Mouse (Mus musculus) forebrain, embryonic 14.5 days (tissue): ENCODE measurements around the gene Rtn4rl1. TPM values are rescaled to one million over a fixed set of nuclear protein-coding genes. Genes with fewer than 3 reads are reported as not detected.
A peak's percentile ranks its signal among the peaks of the same experiment; 100 is the strongest.

ENCODE experiments used
- ATAC-seq: fragments of 200-750 bp; cut with Nextera tagmentation; 2 replicates; pipeline ENCODE4 v1.8.0; 2017; ENCODE audit warnings: mild to moderate bottlenecking, moderate library complexity
- DNase-seq: peaks from one replicate; pipeline ENCODE4 v3.0.0-alpha.2; 2015; ENCODE audit warnings: low spot score
- H3K27ac ChIP-seq: fragments of 300-500 bp; sonication (generic); 2 replicates; pipeline ENCODE4 v1.5.1; 2014; ENCODE audit warnings: low read depth, mild to moderate bottlenecking, control low read depth, low read length, moderate library complexity
- H3K27me3 ChIP-seq: fragments of 300-500 bp; sonication (generic); replicated peaks from 2 replicates; pipeline ENCODE4 v1.6.1; 2014; ENCODE audit warnings: low read length, control low read depth, mixed read lengths; ENCODE audit not compliant: control insufficient read depth, insufficient read depth
- H3K36me3 ChIP-seq: fragments of 300-500 bp; sonication (generic); 2 replicates; pipeline ENCODE4 v1.6.1; 2014; ENCODE audit warnings: low read length, control low read depth; ENCODE audit not compliant: control insufficient read depth, insufficient read depth
- H3K4me1 ChIP-seq: fragments of 300-500 bp; sonication (generic); 2 replicates; pipeline ENCODE4 v1.6.1; 2014; ENCODE audit warnings: antibody characterized with exemption, low read length, control low read depth; ENCODE audit not compliant: control insufficient read depth, insufficient read depth
- H3K4me2 ChIP-seq: fragments of 300-500 bp; sonication (generic); 2 replicates; pipeline ENCODE4 v1.6.1; 2014; ENCODE audit warnings: mild to moderate bottlenecking, control low read depth, low read length
- H3K4me3 ChIP-seq: fragments of 300-500 bp; sonication (generic); 2 replicates; pipeline ENCODE4 v1.5.1; 2014; ENCODE audit warnings: low read depth, low read length, control low read depth
- H3K9ac ChIP-seq: fragments of 300-500 bp; sonication (generic); 2 replicates; pipeline ENCODE4 v1.6.1; 2014; ENCODE audit warnings: mild to moderate bottlenecking, low read length, control low read depth, moderate library complexity
- H3K9me3 ChIP-seq: fragments of 300-500 bp; sonication (generic); replicated peaks from 2 replicates; pipeline ENCODE4 v1.6.1; 2016; ENCODE audit warnings: low read length, control low read depth, mixed read lengths; ENCODE audit not compliant: control insufficient read depth
- WGBS: fragments of 180-500 bp; shearing (Covaris S2); extraction: QIAGEN DNeasy Blood & Tissue Kit; methylation state at CpG from one replicate; pipeline ENCODE4 v1.1.7; 2014; 5-methylcytosine and 5-hydroxymethylcytosine counted together
- microRNA counts: library from miRNA; unstranded; fragments of <30 nt; microRNA quantifications from one replicate; lab custom pipeline; 2016
- microRNA-seq: library from miRNA; unstranded; fragments of <30 nt; microRNA quantifications from one replicate; pipeline ENCODE4, GENCODE M21; 2016
- polyA plus RNA-seq: library from polyadenylated mRNA; unstranded; fragments of >200 nt; fragmentation: Nextera tagmentation; extraction: Ambion mirVana; gene quantifications from 2 replicates; pipeline ENCODE4 v1.2.1, GENCODE M21; 2014

Gene Rtn4rl1
- polyA plus RNA-seq, 1 experiment from 2014 or later: 5.0 TPM

DNA sequence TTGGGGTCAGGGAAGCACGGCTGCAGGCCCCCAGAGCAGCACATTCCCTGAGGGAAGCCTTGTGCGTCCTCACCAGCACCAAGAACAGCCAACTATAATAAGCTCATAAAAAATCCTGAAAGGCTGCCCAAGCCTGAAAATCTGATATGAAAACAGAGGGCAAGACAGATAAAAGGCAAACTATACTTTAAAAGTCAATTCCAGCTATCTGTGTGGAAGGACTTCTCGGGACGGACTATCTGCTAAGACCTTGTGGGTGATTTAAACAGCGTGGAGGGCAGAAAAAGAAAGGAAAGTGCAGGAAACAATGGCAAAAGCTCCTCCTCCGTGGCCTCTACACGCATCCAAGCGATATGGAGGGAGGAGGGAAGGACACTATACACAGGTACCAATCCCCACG, 111.2 kb downstream of the Rtn4rl1 start:
- H3K9me3 ChIP-seq: no peaks in the 10 kb centered on the region

DNA sequence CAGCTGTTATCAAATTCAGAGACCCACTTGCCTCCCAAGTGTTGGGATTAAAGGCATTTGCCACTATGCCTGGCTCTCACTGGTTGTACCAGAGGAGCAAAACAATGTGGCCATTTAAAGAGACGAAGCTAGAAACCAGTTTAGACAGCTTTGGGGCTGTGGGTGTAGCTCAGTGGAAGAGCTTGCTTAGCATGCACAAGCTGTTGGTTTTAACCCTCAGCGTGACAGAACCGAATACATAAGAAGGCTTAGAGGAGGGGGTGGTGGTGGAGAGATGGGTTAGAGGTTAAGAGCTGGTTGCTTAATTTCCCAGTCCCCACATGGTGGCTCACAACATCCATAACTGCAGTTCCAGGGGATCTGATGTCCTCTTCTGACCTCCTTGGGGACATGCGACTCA, 115.1 kb downstream of the Rtn4rl1 start:
- no peak for ATAC-seq
- peaks cover 80% of the 10 kb centered on the region for H3K36me3 ChIP-seq
- H3K9me3 ChIP-seq: no peaks in the 10 kb centered on the region
- H3K9ac ChIP-seq: no peak overlapping the region
- no peaks in the 10 kb centered on the region for H3K4me1 ChIP-seq
- no peak overlapping the region for H3K4me2 ChIP-seq
- DNase-seq: no peak
- H3K27ac ChIP-seq: no peak overlapping the region
- H3K4me3 ChIP-seq: no peak overlapping the region
- 82% methylated on average over 4 of the region's 4 CpGs for WGBS
- no peaks in the 10 kb centered on the region for H3K27me3 ChIP-seq

More for the DNA sequence above, 111.2 kb downstream of the Rtn4rl1 start:
- Histone ChIP-seq H3K27me3 (no peaks in the 10 kb centered on the region), H3K36me3 (peaks cover 81% of the 10 kb centered on the region), H3K9ac (no peak overlapping the region), H3K27ac (no peak overlapping the region), H3K4me1 (no peaks in the 10 kb centered on the region), H3K4me3 (no peak overlapping the region), H3K4me2 (no peak overlapping the region)
- no peak for DNase-seq
- 88% methylated on average over 9 of the region's 9 CpGs for WGBS
- ATAC-seq: no peak

- DNase-seq (no peak), ATAC-seq (no peak)
- WGBS: 94% methylated on average over 8 of the region's 8 CpGs
- H3K4me3 ChIP-seq: no peak overlapping the region
- no peaks in the 10 kb centered on the region for H3K27me3 ChIP-seq
- H3K9me3 ChIP-seq: no peaks in the 10 kb centered on the region
- no peak overlapping the region for H3K9ac ChIP-seq
- peaks cover 80% of the 10 kb centered on the region for H3K36me3 ChIP-seq
- no peaks in the 10 kb centered on the region for H3K4me1 ChIP-seq
- no peak overlapping the region for H3K4me2 ChIP-seq
- H3K27ac ChIP-seq: no peak overlapping the region
Measured at GRCm38 (mm10) chr11:75310813-75311212, 117.2 kb downstream of the Rtn4rl1 start.

DNA sequence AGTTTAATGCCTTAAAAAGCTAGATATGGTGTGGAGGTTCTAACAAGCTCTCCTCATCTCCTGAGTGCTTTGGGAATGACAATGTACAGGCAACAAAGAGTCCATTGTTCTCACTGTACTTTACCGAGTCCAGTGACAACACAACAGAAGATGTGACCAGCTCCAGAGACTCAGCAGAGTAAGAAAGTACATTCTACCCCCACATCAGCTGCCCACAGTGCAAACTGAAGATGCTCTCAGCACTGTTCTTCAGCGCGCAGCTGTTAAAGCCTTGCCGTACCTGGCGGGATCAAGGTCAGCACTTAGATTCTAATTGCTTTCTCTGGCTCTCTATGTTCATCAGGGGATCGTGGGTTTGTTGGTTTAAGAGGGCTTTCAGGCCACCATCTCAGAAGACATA, 118.2 kb downstream of the Rtn4rl1 start:
- no peak overlapping the region for H3K27ac ChIP-seq
- no peaks in the 10 kb centered on the region for H3K9me3 ChIP-seq
- H3K4me3 ChIP-seq: no peak overlapping the region
- H3K36me3 ChIP-seq: peaks cover 73% of the 10 kb centered on the region
- no peaks in the 10 kb centered on the region for H3K27me3 ChIP-seq
- H3K9ac ChIP-seq: no peak overlapping the region
- H3K4me1 ChIP-seq: no peaks in the 10 kb centered on the region
- ATAC-seq: no peak
- no peak overlapping the region for H3K4me2 ChIP-seq
- DNase-seq: no peak
- 85% methylated on average over 6 of the region's 6 CpGs for WGBS

DNA sequence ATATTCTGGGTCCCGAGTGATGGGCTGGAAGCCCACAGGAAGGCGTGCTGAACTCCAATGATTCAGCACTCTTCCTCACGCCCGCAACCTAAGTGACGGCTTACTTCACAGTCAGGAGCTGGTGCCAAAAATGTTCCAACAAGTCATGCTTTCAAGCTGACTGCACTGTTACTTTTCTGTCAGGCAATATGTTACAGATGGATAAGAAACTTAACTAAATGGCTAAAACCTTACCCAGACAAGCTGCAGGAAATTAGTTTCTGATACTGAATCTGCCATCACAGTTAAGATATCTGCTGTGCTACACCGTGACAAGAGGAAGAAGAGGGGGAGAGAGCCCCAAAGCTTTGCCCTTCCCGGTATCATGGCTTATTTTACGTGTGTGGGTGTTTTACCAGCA, 120.3 kb downstream of the Rtn4rl1 start:
- H3K9ac ChIP-seq: no peak overlapping the region
- no peak for DNase-seq
- H3K9me3 ChIP-seq: no peaks in the 10 kb centered on the region
- H3K4me3 ChIP-seq: no peak overlapping the region
- H3K27ac ChIP-seq: no peak overlapping the region
- no peak overlapping the region for H3K4me2 ChIP-seq
- peaks cover 61% of the 10 kb centered on the region for H3K36me3 ChIP-seq
- H3K4me1 ChIP-seq: no peaks in the 10 kb centered on the region
- H3K27me3 ChIP-seq: no peaks in the 10 kb centered on the region
- 89% methylated on average over 8 of the region's 8 CpGs for WGBS
- ATAC-seq: no peak

MicroRNAs encoded within 50 kb of the gene (microRNA counts, 519-probe panel; counts per million panel counts)
- microRNA mmu-miR-132 (lab: Ali Mortazavi, UCI): 4,294 counts per million, percentile 51 among the panel's probes with 10 or more counts
- microRNA mmu-miR-212 (lab: Ali Mortazavi, UCI): 2,133 counts per million, percentile 8 among the panel's probes with 10 or more counts

Small RNA genes lying within 50 kb of the gene (microRNA-seq; reads per million reads assigned to microRNA genes)
- gene Mir132: 521 reads per million, percentile 76 among the genes with 10 or more reads in this experiment
- 22.0 reads per million, percentile 39 among the genes with 10 or more reads in this experiment for gene Mir212

Other genes starting within 250 kb of the Rtn4rl1 start
- gene Hic1, start 24.3 kb upstream of the Rtn4rl1 start, polyA plus RNA-seq: 1.3 and 2.0 TPM in 2 replicates
- gene Ovca2, start 14.9 kb upstream of the Rtn4rl1 start, polyA plus RNA-seq: 24.3 and 24.6 TPM in 2 replicates
- gene Dph1, start 2.5 kb upstream of the Rtn4rl1 start, polyA plus RNA-seq: 15.9 and 17.6 TPM in 2 replicates
- gene Rpa1, start 154.5 kb downstream of the Rtn4rl1 start, polyA plus RNA-seq: 64.5 and 74.2 TPM in 2 replicates
- 10.7 and 12.1 TPM in 2 replicates for gene Smyd4, start 154.7 kb downstream of the Rtn4rl1 start, polyA plus RNA-seq
- gene Serpinf1, start 228.9 kb downstream of the Rtn4rl1 start, polyA plus RNA-seq: 23.6 and 35.0 TPM in 2 replicates
- gene Serpinf2, start 245.8 kb downstream of the Rtn4rl1 start, polyA plus RNA-seq: not detected in 2 replicates